Mouse (Mus musculus): Measurements from ENCODE around the gene Gm49369. TPM values are rescaled to one million over a fixed set of nuclear protein-coding genes. Genes with fewer than 3 reads are reported as not detected.
"Not testable (repeated sequence)": the region's sequence is repeated elsewhere in the genome, so short reads cannot be mapped to it uniquely, and the experiment has no call there.

Gene Gm49369
- 5.1 TPM in 1 of 2 replicates, not detected in the other for polyA plus RNA-seq (2015; fragmentation: Nextera tagmentation; extraction: Ambion mirVana)

DNA sequence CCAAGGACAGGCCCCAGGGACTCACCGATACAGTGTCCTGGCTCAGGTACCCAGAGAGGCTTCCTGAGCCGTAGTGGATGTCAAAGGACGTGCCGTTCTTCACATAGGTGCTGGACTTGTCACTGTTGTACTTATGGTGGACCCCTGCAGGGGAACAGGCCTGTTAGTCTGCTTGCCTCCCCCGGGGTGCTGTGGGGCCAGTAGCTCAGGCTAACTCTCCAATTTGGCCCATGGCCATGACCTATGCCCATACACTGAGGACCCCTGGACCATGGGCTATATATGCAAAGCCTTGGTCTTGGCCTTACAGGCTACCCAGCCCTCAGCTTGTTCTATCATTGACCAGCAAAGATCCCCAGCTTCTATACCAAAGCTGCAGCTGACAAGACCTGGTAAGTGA is at the start of gene Gm49369:
TSS of gene Gm49369 (minus strand) at position 101 of the 400 bp plus-strand sequence.
- DNase-seq (ENCODE audit: low spot score) = no peak

DNA sequence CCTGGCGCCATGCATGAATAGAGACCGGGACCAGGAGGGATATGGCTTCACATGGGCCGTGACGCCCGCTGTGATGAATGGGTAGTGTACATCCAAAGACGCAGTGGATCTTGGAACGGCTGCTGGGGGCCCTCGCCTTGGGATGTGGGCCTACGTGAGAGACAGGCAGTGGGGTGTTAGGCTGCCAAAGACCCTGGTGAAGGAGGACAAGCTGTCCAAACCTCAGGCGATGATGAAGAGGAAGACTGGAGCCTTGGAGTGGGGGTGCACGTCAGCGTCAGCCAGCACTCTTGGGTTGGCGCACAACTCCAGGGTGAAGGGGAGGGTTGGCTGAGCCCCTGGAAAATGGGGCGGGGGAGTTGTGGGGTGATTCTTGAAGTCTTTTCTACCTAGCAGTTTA is 48.6 kb upstream of the Gm49369 start:
- no peak for DNase-seq (ENCODE audit: low spot score)

GRCm38 (mm10) chr7:142430160-142430678 is 47.8 kb upstream of the Gm49369 start:
- no peak for DNase-seq (ENCODE audit: low spot score)

- DNase-seq (ENCODE audit: low spot score) = peak; percentile 58
Observed at GRCm38 (mm10) chr7:142428213-142428612, 45.7 kb upstream of the Gm49369 start.

DNA sequence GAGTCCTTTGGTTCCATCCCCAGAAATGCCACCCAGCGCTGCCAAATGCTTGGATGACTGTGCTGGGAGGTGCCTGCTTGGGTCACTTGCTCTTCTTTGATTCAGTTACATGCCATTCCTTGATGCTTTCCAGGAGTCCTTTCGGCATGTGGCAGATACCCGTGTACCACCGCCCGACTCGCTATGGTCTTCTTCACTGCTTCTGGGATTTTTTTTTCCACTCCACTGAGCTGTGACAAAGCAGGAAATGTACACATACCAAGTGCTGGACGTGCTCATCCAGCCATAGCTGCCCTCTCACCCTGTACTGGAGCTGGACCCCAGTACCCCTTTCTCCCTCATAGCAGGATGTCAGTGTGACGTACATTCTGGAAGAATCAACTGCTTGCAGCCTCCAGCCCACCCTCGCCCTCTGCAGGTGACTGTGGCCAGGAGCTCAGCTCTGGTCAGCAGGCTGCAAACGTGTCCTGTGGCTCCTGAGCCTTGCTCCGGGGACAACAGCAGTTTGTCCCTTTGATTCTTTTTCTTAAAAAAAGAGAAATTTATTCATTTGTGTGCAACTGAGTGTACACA is 43.3 kb upstream of the Gm49369 start:
- DNase-seq (ENCODE audit: low spot score) = no peak

- DNase-seq (ENCODE audit: low spot score) = no peak
Observed at GRCm38 (mm10) chr7:142421826-142422225, 39.4 kb upstream of the Gm49369 start.

GRCm38 (mm10) chr7:142419887-142420286 is 37.4 kb upstream of the Gm49369 start:
- no peak for DNase-seq (ENCODE audit: low spot score)

- DNase-seq (ENCODE audit: low spot score) = no peak
Observed at GRCm38 (mm10) chr7:142418679-142419078, 36.2 kb upstream of the Gm49369 start.

DNA sequence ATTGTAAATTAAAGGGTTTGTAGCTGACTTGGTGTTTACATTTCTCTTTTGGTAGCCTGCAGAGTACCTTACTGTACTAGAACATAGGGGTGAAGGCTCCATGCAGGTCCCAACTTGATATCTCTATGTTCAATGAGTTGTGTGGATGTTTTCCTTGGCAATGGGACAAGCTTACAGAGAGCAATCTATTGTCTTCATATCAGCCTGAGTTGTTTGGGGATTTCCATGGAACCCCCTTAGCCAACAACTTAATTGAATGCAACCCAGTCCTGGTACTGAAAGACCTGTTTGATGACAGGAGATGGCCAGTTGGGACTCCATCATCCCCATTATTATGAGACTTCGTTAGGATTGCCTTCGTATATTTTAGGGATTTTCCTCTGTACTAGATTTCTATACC is 35.6 kb upstream of the Gm49369 start:
- DNase-seq (ENCODE audit: low spot score) = no peak

GRCm38 (mm10) chr7:142416225-142416624 is 33.8 kb upstream of the Gm49369 start:
- no peak for DNase-seq (ENCODE audit: low spot score)

- no peak for DNase-seq (ENCODE audit: low spot score)
Observed at GRCm38 (mm10) chr7:142415314-142415713, 32.8 kb upstream of the Gm49369 start.

DNA sequence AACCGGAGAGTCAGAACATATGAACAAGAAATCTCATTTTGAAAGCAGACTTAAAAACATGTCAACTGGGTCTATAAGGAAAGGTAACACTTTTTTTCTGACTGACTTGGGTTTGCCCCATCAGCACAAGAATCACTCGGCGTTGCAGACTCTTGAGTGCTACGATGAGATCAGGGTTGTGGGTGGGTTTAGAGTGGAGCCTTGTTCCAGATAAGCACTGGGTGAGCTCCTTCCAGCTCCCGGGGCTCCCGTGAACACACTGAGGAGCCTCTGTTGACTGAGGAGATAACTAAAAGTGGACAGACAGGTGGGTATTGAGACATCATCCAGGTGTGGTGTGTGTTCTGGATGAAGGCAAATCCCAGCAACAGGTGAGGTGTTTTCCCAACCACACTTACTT is 30.8 kb upstream of the Gm49369 start:
- no peak for DNase-seq (ENCODE audit: low spot score)

DNA sequence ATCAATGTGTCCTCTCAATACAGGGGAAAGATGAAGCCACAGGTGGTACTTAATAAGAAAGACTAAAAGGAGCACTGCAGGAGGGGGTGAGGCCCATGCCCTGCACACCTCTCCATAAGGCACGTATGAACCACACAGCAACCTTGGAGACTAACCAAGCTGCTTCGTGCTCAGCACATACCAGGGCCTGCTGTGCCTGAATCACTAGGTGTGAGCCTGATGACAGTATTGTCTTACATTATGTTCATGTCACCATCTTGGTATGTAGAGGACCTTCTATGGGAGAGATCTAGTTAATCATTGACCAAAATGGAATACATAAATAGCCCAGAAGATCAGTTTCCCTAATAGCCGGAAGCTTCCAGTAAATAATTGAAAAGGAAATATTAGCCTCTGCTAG is 27.1 kb upstream of the Gm49369 start:
- no peak for DNase-seq (ENCODE audit: low spot score)

DNA sequence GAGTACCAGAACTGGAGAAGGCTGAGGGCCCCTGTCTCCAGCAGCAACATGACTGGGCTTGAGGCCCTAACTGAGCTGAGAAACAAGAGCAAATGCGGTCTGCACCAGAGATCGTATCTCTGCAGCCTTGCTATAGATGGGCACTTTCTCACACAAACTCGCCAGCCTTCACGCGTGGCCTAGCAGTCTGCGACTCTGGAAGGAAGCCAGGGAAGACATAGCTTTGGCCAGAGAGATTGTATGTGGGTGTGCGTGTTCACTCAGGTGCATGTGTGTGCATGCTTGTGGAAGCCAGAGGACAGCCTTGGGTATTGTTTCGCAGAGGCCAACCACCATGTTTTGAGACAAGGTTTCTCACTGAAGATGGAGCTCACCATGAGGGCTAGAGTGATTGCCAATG is 26.2 kb upstream of the Gm49369 start:
- DNase-seq (ENCODE audit: low spot score) = no peak

DNA sequence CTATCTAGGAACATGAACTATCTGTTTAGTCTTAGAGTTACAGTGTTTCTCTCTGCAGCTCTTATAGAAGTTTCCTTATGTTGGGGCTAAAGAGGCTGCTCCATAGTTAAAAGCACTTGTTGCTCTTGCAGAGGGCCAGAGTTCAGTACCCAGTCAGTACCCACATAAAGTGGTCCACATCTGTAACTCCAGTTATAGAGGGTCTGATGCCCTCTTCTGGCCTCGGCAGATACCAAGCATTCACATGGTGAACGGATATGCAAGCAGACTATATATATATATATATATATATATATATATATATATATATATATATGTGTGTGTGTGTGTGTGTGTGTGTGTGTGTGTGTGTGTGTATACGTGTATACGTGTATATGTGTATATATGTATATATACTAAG is 25.5 kb upstream of the Gm49369 start:
- DNase-seq (ENCODE audit: low spot score) = no peak

DNA sequence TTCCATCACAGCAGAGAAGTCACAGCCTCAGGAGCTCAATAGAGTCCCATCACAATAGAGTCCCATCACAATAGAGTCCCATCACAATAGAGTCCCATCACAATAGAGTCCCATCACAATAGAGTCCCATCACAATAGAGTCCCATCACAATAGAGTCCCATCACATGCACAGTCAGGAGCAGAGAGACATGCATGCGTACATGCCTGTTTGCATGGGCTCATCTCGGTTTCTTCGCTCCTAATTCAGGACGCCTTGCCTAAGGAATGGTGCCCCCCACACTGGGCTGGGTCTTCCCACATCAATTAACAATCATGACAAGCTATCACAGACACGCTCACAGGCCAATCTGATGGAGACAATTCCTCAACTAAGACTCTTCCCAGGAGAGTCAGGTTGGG is 22.7 kb upstream of the Gm49369 start:
- DNase-seq (ENCODE audit: low spot score) = not testable (repeated sequence)

DNA sequence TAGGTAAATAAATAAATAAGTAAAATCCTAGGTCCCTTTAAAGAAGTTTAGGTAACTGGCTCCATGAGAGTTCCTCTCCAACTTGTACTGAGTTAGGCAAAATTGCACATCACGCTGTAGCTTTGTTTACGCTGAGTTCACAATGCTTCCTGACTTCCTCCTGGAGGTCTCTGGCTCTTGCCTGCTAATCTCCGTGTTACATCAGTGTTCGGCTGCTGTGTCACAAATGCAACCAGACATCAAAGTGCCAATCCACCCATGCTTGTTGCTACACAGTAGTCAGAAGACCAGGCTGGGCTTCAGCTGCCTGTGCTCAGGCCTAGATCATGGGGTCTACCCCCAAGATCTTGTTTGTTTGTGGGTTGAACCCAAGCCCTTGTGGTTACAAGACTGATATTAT is 21.1 kb upstream of the Gm49369 start:
- DNase-seq (ENCODE audit: low spot score) = peak; percentile 64

GRCm38 (mm10) chr7:142400750-142401142 is 18.3 kb upstream of the Gm49369 start:
- DNase-seq (ENCODE audit: low spot score) = no peak

DNA sequence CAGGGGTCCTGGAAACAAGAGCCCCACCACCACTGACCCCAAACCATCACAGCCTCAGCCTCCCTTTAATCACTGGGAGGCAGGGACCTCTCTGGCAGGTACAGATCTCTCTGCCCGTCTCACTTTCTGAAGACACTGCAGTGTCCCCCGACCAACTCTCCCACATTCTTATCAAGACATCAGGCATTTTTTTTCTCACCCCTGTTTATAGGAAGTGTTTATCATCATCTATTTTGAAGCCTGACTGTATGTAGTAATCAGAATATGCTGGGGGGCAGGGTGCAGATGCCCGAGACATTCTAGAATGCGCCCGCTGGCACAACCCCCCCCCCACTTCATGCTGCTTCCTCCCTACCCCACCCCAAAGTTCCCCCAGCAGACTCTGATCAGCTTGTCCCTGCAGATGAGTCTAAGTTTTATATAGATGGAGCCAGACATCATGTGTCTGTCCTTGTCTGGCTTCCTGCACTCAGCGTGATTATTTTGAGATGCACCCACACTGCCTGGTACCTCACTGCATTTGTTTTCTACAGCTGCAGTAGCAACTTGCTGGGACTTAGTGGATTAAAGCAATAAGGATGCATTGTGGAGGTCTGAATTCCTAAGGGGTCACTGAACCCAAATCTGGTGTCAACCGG is 17.8 kb upstream of the Gm49369 start:
- no peak for DNase-seq (ENCODE audit: low spot score)

DNA sequence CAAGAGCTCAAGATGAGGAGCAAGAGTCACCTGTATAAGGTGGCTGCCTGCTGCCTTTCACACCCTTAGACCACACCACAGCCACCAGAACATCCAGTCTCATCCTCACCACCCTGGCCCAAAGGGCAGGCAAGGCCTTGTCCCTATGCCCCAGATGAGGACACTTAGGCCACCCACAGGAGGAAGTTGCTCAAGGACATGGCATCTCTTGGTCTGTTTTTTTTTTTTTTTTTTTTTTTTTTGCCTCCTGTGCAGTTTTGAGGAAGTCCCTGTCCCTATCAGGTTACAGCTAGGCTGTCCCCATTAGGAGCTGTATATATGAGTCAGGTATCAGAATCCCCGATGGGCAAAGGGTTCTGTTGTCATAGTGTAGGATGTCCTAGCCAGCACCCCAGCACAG is 16.8 kb upstream of the Gm49369 start:
- DNase-seq (ENCODE audit: low spot score) = no peak

DNA sequence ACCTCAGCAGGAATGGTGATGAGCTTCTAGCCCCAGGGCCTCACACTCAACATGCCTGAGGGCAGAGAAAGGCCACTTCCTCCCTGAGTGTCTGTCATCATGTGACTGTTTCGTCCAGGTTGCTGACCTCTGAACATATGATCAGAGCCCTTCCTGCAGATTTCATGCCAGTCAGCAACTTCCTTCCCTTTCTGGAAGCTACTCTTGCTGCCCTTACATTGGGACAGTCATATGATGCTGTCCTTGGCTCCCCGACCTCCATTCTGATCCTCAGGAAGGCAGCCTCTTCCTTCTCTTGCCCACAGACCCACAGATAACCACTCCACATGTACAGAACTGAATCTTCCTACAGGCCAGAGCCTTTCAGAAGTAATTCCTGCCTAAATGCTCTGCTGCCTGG is 15.6 kb upstream of the Gm49369 start:
- no peak for DNase-seq (ENCODE audit: low spot score)

DNA sequence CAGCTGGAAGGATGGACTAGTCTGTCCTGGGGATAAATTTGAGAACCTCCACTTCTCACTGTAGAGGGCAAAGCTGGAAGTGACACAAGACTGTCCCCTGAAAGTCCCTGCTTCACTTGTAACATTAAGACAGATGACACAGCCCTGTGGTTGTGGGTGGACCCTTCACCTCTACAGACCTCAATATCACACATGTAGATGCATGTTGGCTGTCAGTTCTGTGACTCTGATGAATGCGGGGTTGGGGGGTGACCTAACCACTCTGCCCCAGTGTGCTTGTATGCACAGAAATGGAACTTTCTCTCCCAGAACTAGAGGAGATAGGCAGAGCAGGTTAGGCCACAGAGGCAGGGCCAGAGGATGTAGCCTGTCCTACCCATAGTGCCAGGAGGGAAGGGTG is 14.1 kb upstream of the Gm49369 start:
- no peak for DNase-seq (ENCODE audit: low spot score)

DNA sequence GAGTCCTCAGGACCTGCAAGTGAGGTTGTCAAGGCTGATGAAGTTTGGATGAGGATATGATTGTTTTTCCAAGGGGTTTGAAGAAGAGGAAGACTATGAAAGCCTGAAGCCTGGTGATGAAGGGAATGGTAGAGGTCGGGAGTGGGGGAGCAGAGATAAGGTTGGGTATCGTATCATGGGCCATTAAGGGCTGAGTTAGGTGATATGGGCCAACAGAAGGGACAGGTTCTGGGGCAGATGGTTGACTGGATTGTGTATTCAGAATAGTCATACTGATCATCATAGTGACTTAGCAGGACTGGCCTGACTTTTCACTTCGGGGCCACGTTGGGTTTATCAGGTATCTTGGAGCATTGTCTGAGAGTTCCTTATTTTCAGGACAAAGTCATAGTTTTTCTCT is 13.0 kb upstream of the Gm49369 start:
- DNase-seq (ENCODE audit: low spot score) = no peak
